Mouse (Mus musculus): ENCODE data around the gene Kdm4a.

Gene Kdm4a

GRCm38 (mm10) chr4:118154889-118155288, 25.0 kb downstream of the Kdm4a start:
- no peak for DNase-seq (ENCODE audit: low read depth, low spot score)

DNA sequence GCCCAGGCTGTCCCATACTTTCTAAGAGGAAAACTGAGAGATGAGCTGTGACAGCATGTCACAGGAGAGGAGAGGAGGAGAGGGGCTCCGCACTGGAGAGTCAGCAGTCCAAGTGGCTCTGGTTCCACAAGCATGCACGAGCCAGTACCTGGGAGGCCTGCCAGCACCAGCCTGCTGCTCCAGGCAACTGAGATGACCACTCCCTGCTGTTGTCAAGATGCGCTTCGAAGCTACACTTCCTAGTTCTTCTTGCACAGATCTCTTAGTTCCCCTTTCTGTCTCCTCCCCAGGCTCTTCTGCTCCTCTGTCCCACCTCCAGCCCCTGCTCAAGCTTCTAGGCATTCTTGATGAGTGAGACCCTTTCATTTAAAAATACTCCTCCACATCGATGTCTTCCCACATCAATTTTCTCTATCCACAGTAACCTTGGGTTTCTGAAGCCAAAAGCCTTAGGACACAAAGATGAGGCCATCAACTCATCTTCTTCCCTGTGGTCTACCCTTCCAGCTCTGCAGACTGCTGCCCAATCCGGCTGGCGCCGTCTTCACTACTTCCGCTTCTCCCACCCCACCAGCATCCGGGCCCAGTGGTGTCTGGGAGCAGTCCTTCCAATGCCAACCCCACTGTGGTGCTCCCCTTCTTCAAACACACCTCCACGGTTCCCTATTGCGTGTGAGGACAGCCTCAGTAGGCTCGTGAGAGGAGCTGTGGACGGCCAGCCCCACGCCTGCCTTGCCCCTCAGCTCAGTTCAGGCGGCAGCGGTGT, 27.6 kb downstream of the Kdm4a start:
- no peak for DNase-seq (ENCODE audit: low read depth, low spot score)

GRCm38 (mm10) chr4:118150804-118151203, 29.0 kb downstream of the Kdm4a start:
- DNase-seq (ENCODE audit: low read depth, low spot score): no peak

- no peak for DNase-seq (ENCODE audit: low read depth, low spot score)
Observed at GRCm38 (mm10) chr4:118149956-118150680, 29.7 kb downstream of the Kdm4a start.

DNA sequence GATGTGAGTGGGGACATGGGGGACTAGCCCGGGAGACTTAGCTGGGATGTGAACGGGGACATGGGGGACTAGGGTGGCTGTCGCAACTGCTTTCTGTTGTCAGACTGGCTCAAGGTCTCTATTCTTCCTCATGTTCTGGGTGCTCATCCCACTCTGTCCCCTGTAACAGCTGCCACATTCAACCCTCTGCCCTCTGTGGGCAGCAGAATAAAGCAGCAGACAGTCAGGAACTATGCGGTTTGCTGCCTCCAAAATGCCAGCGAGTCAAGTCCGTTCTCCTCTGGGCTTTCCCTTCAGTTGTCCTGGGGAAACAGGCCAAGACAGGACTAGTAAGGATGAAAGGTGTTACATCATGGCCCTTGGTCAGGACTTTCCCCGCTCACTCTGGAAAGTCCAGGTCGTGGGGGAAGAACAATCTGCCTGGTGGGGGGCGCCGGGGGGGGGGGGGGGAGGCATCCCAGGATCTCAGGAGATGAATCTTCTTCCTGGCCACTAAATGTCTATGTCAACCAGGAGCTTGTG, 30.7 kb downstream of the Kdm4a start:
- no peak for DNase-seq (ENCODE audit: low read depth, low spot score)

DNA sequence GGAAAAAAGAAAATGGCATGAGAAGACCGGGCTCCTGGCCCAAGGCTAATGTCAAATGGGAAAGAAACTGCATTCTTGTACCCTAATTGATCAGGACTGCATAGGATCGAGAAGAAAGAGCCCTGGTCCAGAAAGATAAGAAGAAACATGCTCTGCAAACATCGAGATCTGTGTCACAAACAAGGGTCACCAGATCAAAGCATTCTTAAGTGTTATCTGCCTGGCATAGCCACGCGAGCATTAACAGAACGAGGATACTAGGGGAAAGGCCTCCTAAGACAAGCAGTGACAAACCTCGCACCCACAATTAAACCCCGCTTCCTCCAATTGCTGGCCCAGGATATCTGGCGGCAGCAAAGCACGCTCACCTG, 31.5 kb downstream of the Kdm4a start:
- DNase-seq (ENCODE audit: low read depth, low spot score): no peak

DNA sequence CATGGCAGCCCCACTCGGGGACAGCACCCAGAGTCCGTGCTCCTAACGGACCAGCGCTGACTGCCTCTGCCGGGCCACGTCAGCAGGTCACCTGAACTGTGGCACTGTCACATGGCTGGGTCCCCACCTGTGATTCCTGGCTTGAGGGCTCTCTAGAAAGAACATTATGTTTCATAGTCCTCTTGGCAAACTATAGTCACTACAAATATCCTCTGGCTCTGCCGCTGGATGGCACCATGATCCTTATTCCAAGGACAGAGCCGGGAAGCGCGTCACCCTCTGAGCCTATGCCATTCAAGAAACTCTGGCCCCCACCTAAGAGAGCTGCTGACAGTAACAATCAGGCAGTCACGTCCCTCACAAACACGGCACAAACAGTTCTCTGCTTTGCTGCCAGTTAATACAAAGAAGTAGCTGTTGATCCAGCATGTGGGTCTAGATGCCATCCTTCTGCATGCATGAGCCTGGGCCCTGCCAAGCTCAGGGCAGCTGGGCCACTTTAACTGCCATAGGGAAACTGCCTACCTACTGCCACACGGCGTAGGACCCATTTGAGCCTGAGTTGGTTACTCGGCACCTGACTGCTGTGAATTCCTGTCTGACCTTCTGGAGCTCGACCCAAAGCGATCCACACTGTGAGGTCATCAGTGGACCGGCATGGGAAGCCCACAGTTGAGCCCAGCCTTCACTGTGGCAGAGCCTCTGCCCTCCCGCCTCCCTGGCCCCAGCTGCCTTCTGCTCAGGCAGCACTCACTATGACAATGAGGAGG, 32.1 kb downstream of the Kdm4a start:
- no peak for DNase-seq (ENCODE audit: low read depth, low spot score)

- DNase-seq (ENCODE audit: low read depth, low spot score): no peak
Observed at GRCm38 (mm10) chr4:118147090-118147489, 32.8 kb downstream of the Kdm4a start.

DNA sequence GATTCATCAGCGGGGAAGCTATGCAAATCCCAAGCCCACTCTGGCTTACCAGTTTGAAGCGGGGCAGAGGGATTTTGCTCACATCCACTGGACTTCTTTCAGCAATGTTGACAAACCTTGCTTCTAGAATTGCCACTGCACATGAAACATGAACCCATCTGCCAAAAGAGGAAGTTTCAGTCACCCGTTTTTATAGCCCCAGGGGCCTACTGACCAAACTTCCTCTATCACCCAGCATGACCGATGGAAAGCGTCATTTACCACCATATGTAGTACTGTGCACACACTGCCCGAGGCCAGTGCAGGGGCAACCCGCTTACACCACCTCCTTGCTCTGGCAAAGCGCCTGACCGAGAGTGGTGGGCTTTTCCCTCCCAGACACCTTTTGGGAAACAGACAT, 35.5 kb downstream of the Kdm4a start:
- DNase-seq (ENCODE audit: low read depth, low spot score): no peak

GRCm38 (mm10) chr4:118143679-118144078, 36.2 kb downstream of the Kdm4a start:
- DNase-seq (ENCODE audit: low read depth, low spot score): no peak

GRCm38 (mm10) chr4:118141511-118141910, 38.3 kb downstream of the Kdm4a start:
- DNase-seq (ENCODE audit: low read depth, low spot score): no peak

DNA sequence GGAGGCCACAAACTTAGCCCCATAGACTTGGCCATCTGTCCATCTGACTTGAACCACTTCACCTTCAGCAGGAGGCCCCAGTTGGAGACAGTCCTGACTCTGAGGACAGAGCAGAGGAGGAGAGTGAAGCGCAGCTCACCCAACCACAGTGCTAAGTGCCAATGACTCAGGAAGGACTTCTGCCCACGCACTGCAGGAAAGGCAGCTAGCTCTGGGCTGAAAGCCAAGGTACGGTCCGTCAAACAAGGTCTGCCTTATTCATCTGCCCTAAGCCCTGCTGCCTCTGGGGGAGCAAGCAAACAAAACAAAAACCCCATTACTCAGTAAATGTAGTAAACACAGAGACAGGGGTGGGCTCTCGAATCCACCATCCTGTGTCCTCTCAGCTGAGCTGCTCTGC, 41.0 kb downstream of the Kdm4a start:
- no peak for DNase-seq (ENCODE audit: low read depth, low spot score)

DNA sequence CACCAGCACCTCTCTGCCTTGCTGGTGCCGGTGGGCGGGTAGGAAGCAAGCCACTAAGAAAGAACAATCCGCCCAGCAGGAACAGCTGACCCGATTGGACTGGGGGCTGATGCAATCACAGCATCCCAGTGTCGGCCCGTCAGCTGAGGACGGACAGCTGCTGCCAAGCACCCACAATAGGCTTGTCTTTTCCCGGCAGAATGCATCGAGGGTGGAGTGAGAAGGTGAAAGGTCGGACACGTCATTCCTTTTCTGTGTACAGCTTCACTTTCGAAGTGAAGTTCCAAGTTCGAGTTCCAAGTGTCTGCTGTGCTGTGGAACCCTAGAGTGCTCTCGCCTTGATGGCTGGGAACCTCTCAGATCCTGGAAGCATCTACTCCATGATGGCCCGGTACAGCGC, 42.0 kb downstream of the Kdm4a start:
- DNase-seq (ENCODE audit: low read depth, low spot score): no peak

DNA sequence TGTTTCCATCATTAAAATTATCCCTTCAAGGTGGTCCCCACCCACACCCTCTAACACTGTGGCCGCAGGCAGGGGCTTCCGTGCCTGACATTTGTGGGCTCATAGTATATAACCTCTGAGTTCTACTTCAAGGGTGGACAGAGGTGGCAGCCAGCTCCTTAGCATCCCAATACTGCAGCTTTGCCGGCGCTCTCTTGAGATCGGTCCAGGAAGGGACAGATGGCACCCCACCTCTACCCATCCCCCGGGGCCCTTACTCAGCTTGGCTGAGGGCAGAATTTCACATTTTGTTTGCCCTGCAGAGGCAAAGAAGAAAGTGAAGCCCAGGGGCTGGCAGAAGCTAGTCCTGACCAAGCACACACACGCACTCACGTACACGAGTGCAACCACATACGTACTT, 42.5 kb downstream of the Kdm4a start:
- no peak for DNase-seq (ENCODE audit: low read depth, low spot score)

GRCm38 (mm10) chr4:118135414-118135813, 44.4 kb downstream of the Kdm4a start:
- no peak for DNase-seq (ENCODE audit: low read depth, low spot score)

DNA sequence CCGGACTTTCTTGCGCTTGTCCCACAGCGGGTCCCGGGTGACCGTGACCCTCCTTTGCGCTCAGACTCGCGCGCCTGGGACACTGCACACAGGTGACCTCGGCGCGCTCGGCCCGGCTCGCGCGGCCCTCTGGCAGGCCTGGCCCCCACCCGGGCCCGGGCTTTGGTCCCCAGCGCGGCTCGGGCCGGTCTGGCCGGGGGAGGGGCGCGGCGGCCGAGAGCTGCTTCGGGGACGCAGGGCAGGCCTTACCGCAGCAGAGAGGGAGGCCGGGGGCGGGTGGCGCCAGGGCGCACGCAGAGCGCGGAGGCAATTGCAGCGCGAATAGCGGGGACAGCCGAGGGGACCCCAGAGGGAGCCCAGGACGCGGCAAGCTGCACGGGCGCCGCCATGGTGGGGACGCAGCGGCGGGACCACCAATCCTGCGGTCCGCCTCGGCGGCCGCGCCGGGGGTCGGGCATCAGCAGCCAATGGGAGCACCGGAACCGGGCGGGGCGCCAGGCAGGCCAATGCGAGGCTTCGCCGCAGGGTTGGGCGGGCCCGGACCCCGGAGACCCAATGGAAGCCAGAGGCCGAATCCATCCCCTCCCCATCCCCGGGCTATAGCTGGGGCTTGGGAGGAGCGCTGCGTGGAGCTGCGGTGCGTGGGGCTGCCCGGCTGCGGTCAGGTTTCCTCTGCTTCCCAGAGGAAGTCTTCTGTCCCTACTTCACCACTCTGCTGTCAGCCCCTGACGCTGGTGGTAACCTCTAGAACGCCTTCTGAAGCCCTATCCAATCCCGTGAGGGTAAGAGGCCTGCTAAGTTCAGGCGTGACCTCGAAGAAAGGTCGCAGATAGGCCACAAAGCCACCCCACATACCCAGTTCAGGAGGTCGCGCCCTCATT, 45.1 kb downstream of the Kdm4a start, which contains the start of gene St3gal3:
Gene St3gal3 (minus strand): TSS at position 430 of the 881 bp plus-strand sequence.
- peak; percentile 90 for DNase-seq (ENCODE audit: low read depth, low spot score)

- no peak for DNase-seq (ENCODE audit: low read depth, low spot score)
Observed at GRCm38 (mm10) chr4:118131329-118131728, 48.5 kb downstream of the Kdm4a start.

DNA sequence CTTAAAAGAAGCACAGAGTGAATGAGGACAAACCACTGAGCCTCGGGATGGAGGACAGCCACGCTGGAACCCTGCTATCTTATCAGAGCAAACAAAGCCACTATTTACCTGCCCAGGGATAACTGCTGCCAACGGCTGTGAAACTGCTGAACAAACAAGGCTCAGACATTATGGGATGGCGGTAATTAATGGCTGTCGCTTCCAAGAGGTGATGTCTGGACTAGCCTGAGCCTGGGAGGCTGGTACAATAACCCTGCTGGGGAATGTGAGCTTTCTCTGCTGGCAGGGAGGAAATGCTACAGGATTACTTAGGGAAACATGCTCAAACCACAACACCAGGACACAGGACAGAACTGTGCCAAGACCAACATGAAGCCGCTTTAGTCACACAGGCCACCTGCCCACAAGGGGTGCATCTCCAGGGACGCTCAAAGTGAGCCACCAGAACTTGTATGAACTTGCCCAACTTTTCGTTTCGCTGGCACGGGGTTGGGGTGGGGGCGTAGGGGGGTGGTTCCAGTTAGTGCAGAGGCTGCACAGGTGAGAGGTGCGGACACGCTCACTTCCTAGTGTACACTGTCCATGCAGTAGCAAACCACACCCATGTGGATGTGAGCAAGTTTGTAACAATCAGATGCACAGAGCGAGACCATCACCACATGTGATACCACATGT, 56.7 kb downstream of the Kdm4a start:
- no peak for DNase-seq (ENCODE audit: low read depth, low spot score)

DNA sequence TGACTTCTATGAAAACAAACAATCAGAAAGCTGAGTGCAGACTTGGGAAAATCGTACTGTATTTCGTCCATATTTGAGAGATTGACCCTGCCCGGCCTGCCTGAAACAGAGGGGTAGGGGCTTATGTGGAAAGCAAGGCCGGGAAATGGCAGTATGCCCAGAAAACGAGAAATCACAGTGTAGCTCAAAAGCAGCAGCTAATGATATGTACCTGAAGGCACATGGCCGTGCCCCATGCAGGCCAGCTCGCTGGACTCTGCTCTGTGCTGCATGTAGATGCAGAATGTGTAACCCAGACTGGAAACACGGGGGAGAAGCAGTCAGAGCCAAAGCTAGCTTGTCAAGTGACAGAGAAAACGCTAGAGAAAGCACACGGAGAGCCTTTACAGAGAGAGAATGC, 57.8 kb downstream of the Kdm4a start:
- no peak for DNase-seq (ENCODE audit: low read depth, low spot score)

DNA sequence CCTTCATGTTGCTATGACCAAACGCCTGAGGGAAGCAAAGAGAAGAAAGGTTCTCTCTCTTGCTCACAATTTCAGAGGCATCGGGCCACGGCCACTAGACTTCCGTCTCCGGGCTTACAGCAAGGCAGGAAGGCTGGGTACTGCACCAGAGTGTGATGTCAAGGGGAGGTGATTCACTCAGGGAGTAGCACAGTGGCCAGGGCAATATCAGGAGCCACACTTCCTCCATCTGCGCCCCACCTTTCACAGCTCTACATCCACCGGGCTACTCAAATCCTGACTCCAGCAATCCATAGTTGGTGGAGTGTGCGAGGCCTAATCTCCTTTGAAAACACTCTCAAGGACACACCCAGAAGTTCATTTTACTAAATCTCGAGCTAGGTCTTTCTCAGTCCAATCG, 62.3 kb downstream of the Kdm4a start:
- no peak for DNase-seq (ENCODE audit: low read depth, low spot score)

- no peak for DNase-seq (ENCODE audit: low read depth, low spot score)
Observed at GRCm38 (mm10) chr4:118116098-118116497, 63.7 kb downstream of the Kdm4a start.

Measured in embryo, embryonic 11.5 days (tissue).